Mouse (Mus musculus): ENCODE measurements around the gene Irs3. TPM values are rescaled to one million over a fixed set of nuclear protein-coding genes. Genes with fewer than 3 reads are reported as not detected.

Gene Irs3
- polyA plus RNA-seq, 2 experiments, result 0.15 to 0.30 TPM

GRCm38 (mm10) chr5:137649251-137649650 is 3.7 kb upstream of the Irs3 start:
- ATAC-seq (ENCODE audit: low FRiP score, low read depth) (no peak), DNase-seq (ENCODE audit: low spot score) (no peak)
- Histone ChIP-seq H3K4me1 (ENCODE audit: control insufficient read depth, insufficient read depth, low read length) (peaks cover 30% of the 10 kb centered on the region), H3K27me3 (ENCODE audit: control insufficient read depth, insufficient read depth, low read length) (peaks cover 20% of the 10 kb centered on the region), H3K4me2 (replicated peaks; ENCODE audit: low read depth, low read length, severe bottlenecking) (no peak overlapping the region), H3K4me3 (replicated peaks; ENCODE audit: low read length) (no peak overlapping the region), H3K27ac (replicated peaks; ENCODE audit: low read depth, low read length) (0 out of 2 replicates have a peak overlapping the region, but pooled peaks have one; percentile 33), H3K36me3 (ENCODE audit: control insufficient read depth, insufficient read depth, low read length) (peaks cover 18% of the 10 kb centered on the region; the same call in 1 of the 2 replicates), H3K9me3 (ENCODE audit: control insufficient read depth, low read length) (no peaks in the 10 kb centered on the region), H3K9ac (ENCODE audit: low read depth, low read length, severe bottlenecking) (no peak overlapping the region)
- 25% methylated on average over 4 of the region's 4 CpGs for WGBS
- TF ChIP-seq POLR2A (IDR thresholded peaks at IDR 0.05; ENCODE audit: borderline replicate concordance, extremely low read depth, insufficient read depth, insufficient read length), result no peak

- H3K4me3 ChIP-seq (replicated peaks; ENCODE audit: low read length), result no peak overlapping the region
- no peak for TF ChIP-seq POLR2A (IDR thresholded peaks at IDR 0.05; ENCODE audit: borderline replicate concordance, extremely low read depth, insufficient read depth, insufficient read length)
- DNase-seq (ENCODE audit: low spot score) (no peak), ATAC-seq (ENCODE audit: low FRiP score, low read depth) (0 out of 2 replicates have a peak, but pooled peaks have one; percentile 35)
- H3K9ac ChIP-seq (ENCODE audit: low read depth, low read length, severe bottlenecking), result no peak overlapping the region
- H3K27ac ChIP-seq (replicated peaks; ENCODE audit: low read depth, low read length), result no peak overlapping the region
- H3K4me1 ChIP-seq (ENCODE audit: control insufficient read depth, insufficient read depth, low read length), result peaks cover 30% of the 10 kb centered on the region
- 18% methylated on average over 9 of the region's 9 CpGs for WGBS
- H3K9me3 ChIP-seq (ENCODE audit: control insufficient read depth, low read length), result no peaks in the 10 kb centered on the region
- no peak overlapping the region for H3K4me2 ChIP-seq (replicated peaks; ENCODE audit: low read depth, low read length, severe bottlenecking)
- H3K27me3 ChIP-seq (ENCODE audit: control insufficient read depth, insufficient read depth, low read length), result peaks cover 21% of the 10 kb centered on the region
- H3K36me3 ChIP-seq (ENCODE audit: control insufficient read depth, insufficient read depth, low read length), result peaks cover 8% of the 10 kb centered on the region; the same call in 1 of the 2 replicates
Measured at GRCm38 (mm10) chr5:137647827-137648601, 2.5 kb upstream of the Irs3 start.

- Histone ChIP-seq H3K9me3 (ENCODE audit: control insufficient read depth, low read length) (no peaks in the 10 kb centered on the region), H3K9ac (ENCODE audit: low read depth, low read length, severe bottlenecking) (peak overlapping the region; percentile 46), H3K4me1 (ENCODE audit: control insufficient read depth, insufficient read depth, low read length) (peaks cover 30% of the 10 kb centered on the region), H3K4me2 (replicated peaks; ENCODE audit: low read depth, low read length, severe bottlenecking) (peak overlapping the region; percentile 46), H3K27ac (replicated peaks; ENCODE audit: low read depth, low read length) (no peak overlapping the region), H3K36me3 (ENCODE audit: control insufficient read depth, insufficient read depth, low read length) (peaks cover 26% of the 10 kb centered on the region), H3K27me3 (ENCODE audit: control insufficient read depth, insufficient read depth, low read length) (peaks cover 21% of the 10 kb centered on the region), H3K4me3 (replicated peaks; ENCODE audit: low read length) (peak overlapping the region; percentile 29)
- 3% methylated on average over 44 of the region's 44 CpGs for WGBS
- DNase-seq (ENCODE audit: low spot score), result no peak
- no peak for TF ChIP-seq POLR2A (IDR thresholded peaks at IDR 0.05; ENCODE audit: borderline replicate concordance, extremely low read depth, insufficient read depth, insufficient read length)
- ATAC-seq (ENCODE audit: low FRiP score, low read depth), result no peak
Measured at GRCm38 (mm10) chr5:137645091-137645651, 343 bp downstream of the Irs3 start.

GRCm38 (mm10) chr5:137644484-137644883 is 1.0 kb downstream of the Irs3 start:
- ATAC-seq (ENCODE audit: low FRiP score, low read depth) (no peak), DNase-seq (ENCODE audit: low spot score) (no peak)
- no peak for TF ChIP-seq POLR2A (IDR thresholded peaks at IDR 0.05; ENCODE audit: borderline replicate concordance, extremely low read depth, insufficient read depth, insufficient read length)
- H3K4me2 ChIP-seq (replicated peaks; ENCODE audit: low read depth, low read length, severe bottlenecking), result no peak overlapping the region
- H3K36me3 ChIP-seq (ENCODE audit: control insufficient read depth, insufficient read depth, low read length), result peaks cover 32% of the 10 kb centered on the region
- 0 out of 2 replicates have a peak overlapping the region, but pooled peaks have one; percentile 28 for H3K9ac ChIP-seq (ENCODE audit: low read depth, low read length, severe bottlenecking)
- H3K4me3 ChIP-seq (replicated peaks; ENCODE audit: low read length), result peak overlapping the region; percentile 29; the same call in 1 of the 2 replicates
- H3K4me1 ChIP-seq (ENCODE audit: control insufficient read depth, insufficient read depth, low read length), result peaks cover 24% of the 10 kb centered on the region
- H3K9me3 ChIP-seq (ENCODE audit: control insufficient read depth, low read length), result no peaks in the 10 kb centered on the region
- WGBS, result 35% methylated on average over 19 of the region's 19 CpGs
- peaks cover 21% of the 10 kb centered on the region for H3K27me3 ChIP-seq (ENCODE audit: control insufficient read depth, insufficient read depth, low read length)
- H3K27ac ChIP-seq (replicated peaks; ENCODE audit: low read depth, low read length), result no peak overlapping the region

- WGBS, result 60% methylated on average over 4 of the region's 4 CpGs
- Histone ChIP-seq H3K9ac (ENCODE audit: low read depth, low read length, severe bottlenecking) (no peak overlapping the region), H3K36me3 (ENCODE audit: control insufficient read depth, insufficient read depth, low read length) (peaks cover 48% of the 10 kb centered on the region), H3K4me1 (ENCODE audit: control insufficient read depth, insufficient read depth, low read length) (peaks cover 8% of the 10 kb centered on the region), H3K9me3 (ENCODE audit: control insufficient read depth, low read length) (no peaks in the 10 kb centered on the region), H3K4me3 (replicated peaks; ENCODE audit: low read length) (no peak overlapping the region), H3K4me2 (replicated peaks; ENCODE audit: low read depth, low read length, severe bottlenecking) (no peak overlapping the region), H3K27me3 (ENCODE audit: control insufficient read depth, insufficient read depth, low read length) (peaks cover 21% of the 10 kb centered on the region), H3K27ac (replicated peaks; ENCODE audit: low read depth, low read length) (no peak overlapping the region)
- ATAC-seq (ENCODE audit: low FRiP score, low read depth) (no peak), DNase-seq (ENCODE audit: low spot score) (no peak)
- no peak for TF ChIP-seq POLR2A (IDR thresholded peaks at IDR 0.05; ENCODE audit: borderline replicate concordance, extremely low read depth, insufficient read depth, insufficient read length)
Measured at GRCm38 (mm10) chr5:137642886-137643285, 2.6 kb downstream of the Irs3 start.

Measured in limb, embryonic 14.5 days (tissue).